Mouse (Mus musculus): ENCODE measurements around the gene Ggct. TPM values are rescaled to one million over a fixed set of nuclear protein-coding genes. Genes with fewer than 3 reads are reported as not detected.

Ggct gene
- polyA plus RNA-seq (2014; fragmentation: Nextera tagmentation; extraction: Ambion mirVana) = 9.9 and 12.7 TPM in 2 replicates

DNA sequence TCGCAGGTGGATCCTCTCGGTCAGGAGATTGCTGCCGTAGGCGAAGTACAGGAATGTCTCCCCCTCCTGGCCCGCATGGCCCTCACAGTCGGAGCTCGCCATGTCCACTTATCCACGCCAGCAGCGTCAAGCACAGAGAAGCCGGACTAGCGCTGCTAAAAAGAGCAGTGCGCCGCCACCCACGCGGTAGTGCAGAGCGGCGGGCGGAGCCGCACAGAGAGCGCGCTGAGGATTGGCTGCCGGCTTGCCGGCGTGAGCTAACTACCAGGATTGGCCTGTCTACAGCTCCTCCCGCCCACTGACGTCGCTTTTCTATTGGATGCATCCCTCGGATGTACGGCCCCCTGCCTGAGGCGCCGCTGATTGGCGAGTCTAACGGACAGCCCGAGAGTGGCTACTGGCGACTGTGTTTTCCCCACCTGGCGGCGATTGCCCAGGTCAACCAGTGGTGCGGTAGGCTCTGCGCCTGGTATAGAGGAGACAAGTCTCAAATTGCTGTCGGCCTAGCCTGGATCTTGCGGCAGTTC is at the start of gene Ggct:
Ggct (minus strand) TSS at position 217 of the 527 bp plus-strand sequence.
- DNase-seq (ENCODE audit: low spot score) (peak; percentile 93), ATAC-seq (replicated peaks; ENCODE audit: low FRiP score, low TSS enrichment, low read depth) (peak; percentile 100)
- Histone ChIP-seq H3K4me3 (ENCODE audit: low read depth, low read length) (peak within 1 kb of the TSS; percentile 43), H3K4me1 (replicated peaks; ENCODE audit: control insufficient read depth, insufficient read depth, low read length) (no peaks in the 10 kb centered on the region; the same call in 1 of the 2 replicates), H3K27ac (ENCODE audit: low read depth) (no peak within 1 kb of the TSS), H3K9ac (ENCODE audit: low read length) (peak within 1 kb of the TSS; percentile 40), H3K27me3 (replicated peaks; ENCODE audit: control insufficient read depth, insufficient read depth, low read length) (no peaks in the 10 kb centered on the region), H3K9me3 (ENCODE audit: control insufficient read depth, low read length) (no peaks in the 10 kb centered on the region), H3K36me3 (ENCODE audit: control insufficient read depth, insufficient read depth, low read length) (no peaks in the 10 kb centered on the region), H3K4me2 (ENCODE audit: low read length) (peak within 1 kb of the TSS; percentile 86)
- WGBS = under 1% methylated on average over 41 of the region's 41 CpGs

GRCm38 (mm10) chr6:55040031-55040430 is 47.3 kb upstream of the Ggct start:
- DNase-seq (ENCODE audit: low spot score) (no peak), ATAC-seq (replicated peaks; ENCODE audit: low FRiP score, low TSS enrichment, low read depth) (no peak)
- no peaks in the 10 kb centered on the region for H3K36me3 ChIP-seq (ENCODE audit: control insufficient read depth, insufficient read depth, low read length)
- H3K27me3 ChIP-seq (replicated peaks; ENCODE audit: control insufficient read depth, insufficient read depth, low read length) = no peaks in the 10 kb centered on the region
- H3K4me2 ChIP-seq (ENCODE audit: low read length) = no peak overlapping the region
- H3K27ac ChIP-seq (ENCODE audit: low read depth) = no peak overlapping the region
- no peak overlapping the region for H3K9ac ChIP-seq (ENCODE audit: low read length)
- H3K4me3 ChIP-seq (ENCODE audit: low read depth, low read length) = no peak overlapping the region
- no peaks in the 10 kb centered on the region for H3K9me3 ChIP-seq (ENCODE audit: control insufficient read depth, low read length)
- peaks cover 5% of the 10 kb centered on the region; the same call in 1 of the 2 replicates for H3K4me1 ChIP-seq (replicated peaks; ENCODE audit: control insufficient read depth, insufficient read depth, low read length)
- WGBS = 68% methylated on average over 1 of the region's 1 CpGs

- 75% methylated on average over 6 of the region's 6 CpGs for WGBS
- H3K4me3 ChIP-seq (ENCODE audit: low read depth, low read length) = 0 out of 2 replicates have a peak overlapping the region, but pooled peaks have one; percentile 99
These were observed 46.7 kb upstream of the Ggct start for GRCm38 (mm10) chr6:55039446-55039783.

DNA sequence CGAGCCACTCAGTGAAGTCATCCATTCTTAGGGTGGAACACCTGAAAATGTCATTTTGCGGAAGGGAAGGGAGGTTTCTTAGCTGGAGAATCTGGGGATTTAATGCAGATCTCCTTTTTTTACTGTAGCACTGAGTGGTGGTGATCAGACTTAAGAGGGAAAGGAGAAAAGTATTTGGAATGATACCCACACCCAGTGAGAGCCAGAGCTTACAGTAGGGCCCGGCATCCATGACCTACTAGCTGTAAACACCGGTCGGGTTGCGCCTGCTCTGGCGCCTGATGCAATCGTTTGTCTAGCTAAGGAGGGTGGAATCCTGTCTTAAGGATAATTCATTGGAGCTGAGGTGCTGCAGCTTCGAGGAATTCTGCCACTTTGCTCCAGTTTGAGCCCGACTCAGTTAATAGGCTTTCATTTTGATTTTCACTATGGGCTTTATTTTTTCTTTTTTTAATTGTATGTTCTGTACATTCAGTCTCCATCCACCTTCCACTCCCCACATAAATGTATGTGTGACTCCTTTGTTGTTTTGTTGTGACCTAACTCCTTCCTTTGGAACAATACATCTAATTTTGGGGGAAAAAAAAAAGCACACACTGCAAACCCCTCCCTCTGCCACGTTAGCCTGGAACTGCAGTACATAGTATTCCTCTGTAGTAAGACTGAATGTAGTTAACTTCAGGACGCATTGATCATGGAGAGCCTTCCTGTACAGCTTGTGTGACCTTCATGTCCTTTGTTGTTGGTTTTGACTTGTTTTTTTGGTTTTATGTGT is 46.1 kb upstream of the Ggct start:
- 1% methylated on average over 12 of the region's 12 CpGs for WGBS

More at GRCm38 (mm10) chr6:55039446-55039783, 46.7 kb upstream of the Ggct start:
- no peak overlapping the region; the same call in 1 of the 2 replicates for H3K9ac ChIP-seq (ENCODE audit: low read length)
- ATAC-seq (replicated peaks; ENCODE audit: low FRiP score, low TSS enrichment, low read depth) = no peak
- no peaks in the 10 kb centered on the region for H3K36me3 ChIP-seq (ENCODE audit: control insufficient read depth, insufficient read depth, low read length)
- no peak for DNase-seq (ENCODE audit: low spot score)
- H3K4me1 ChIP-seq (replicated peaks; ENCODE audit: control insufficient read depth, insufficient read depth, low read length) = peaks cover 5% of the 10 kb centered on the region; the same call in 1 of the 2 replicates
- H3K27me3 ChIP-seq (replicated peaks; ENCODE audit: control insufficient read depth, insufficient read depth, low read length) = no peaks in the 10 kb centered on the region
- H3K27ac ChIP-seq (ENCODE audit: low read depth) = no peak overlapping the region
- no peaks in the 10 kb centered on the region for H3K9me3 ChIP-seq (ENCODE audit: control insufficient read depth, low read length)
- peak overlapping the region; percentile 72 for H3K4me2 ChIP-seq (ENCODE audit: low read length)

DNA sequence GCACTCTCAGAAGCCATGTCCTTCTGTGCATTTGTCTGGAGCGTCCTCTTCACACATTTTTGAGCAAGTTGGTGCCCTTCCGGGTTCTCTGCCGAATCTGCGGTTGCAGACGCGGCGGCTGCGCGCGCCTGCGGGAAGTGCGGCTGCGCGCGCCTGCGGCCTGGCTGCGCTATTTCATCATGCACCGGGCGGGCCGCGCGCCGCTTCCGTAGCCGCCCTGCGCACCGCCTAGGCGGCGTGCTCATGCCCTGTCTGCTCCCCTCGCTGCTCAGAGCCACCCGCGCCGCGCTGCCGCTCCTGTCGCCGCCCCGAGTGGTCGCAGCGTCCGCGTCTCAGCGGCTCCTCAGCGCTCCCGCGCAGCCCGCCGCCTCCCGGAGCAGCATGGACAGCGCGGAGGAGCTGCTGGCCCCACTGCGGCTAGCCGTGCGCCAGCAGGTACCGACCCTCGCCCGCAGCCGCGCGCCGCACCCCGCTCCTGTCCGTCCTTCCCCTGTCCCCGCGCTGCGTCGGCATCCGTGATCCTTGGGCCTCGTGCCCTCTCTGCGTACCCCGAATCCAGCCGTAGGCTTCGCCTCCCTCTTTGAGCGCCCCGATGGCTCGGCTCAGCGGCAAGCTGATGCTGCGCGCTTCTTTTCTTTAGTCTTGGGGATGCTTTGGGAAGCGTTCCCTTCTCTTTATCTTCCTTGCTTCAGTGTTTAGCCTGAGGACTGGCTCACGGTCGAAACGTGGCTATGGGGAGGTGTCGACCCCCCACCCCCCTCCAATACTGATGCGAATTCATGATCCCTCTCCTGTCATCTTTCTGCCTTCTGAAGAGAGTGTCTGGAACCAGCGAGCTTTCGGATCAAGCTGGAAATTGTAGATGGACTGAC is 45.3 kb upstream of the Ggct start, which contains the start of gene Gars:
Gars (plus strand) TSS at position 209 of the 872 bp plus-strand sequence.
- no peaks in the 10 kb centered on the region for H3K27me3 ChIP-seq (replicated peaks; ENCODE audit: control insufficient read depth, insufficient read depth, low read length)
- WGBS = under 1% methylated on average over 85 of the region's 87 CpGs
- H3K9ac ChIP-seq (ENCODE audit: low read length) = peak within 1 kb of the TSS; percentile 89
- H3K27ac ChIP-seq (ENCODE audit: low read depth) = peak within 1 kb of the TSS; percentile 90
- peaks cover 5% of the 10 kb centered on the region; the same call in 1 of the 2 replicates for H3K4me1 ChIP-seq (replicated peaks; ENCODE audit: control insufficient read depth, insufficient read depth, low read length)
- peak within 1 kb of the TSS; percentile 99 for H3K4me3 ChIP-seq (ENCODE audit: low read depth, low read length)
- peak; percentile 90 for ATAC-seq (replicated peaks; ENCODE audit: low FRiP score, low TSS enrichment, low read depth)
- no peaks in the 10 kb centered on the region for H3K36me3 ChIP-seq (ENCODE audit: control insufficient read depth, insufficient read depth, low read length)
- peak; percentile 86 for DNase-seq (ENCODE audit: low spot score)
- H3K9me3 ChIP-seq (ENCODE audit: control insufficient read depth, low read length) = no peaks in the 10 kb centered on the region
- peak within 1 kb of the TSS; percentile 72 for H3K4me2 ChIP-seq (ENCODE audit: low read length)

More for the DNA sequence above, 46.1 kb upstream of the Ggct start:
- DNase-seq (ENCODE audit: low spot score) (no peak), ATAC-seq (replicated peaks; ENCODE audit: low FRiP score, low TSS enrichment, low read depth) (no peak)
- H3K4me1 ChIP-seq (replicated peaks; ENCODE audit: control insufficient read depth, insufficient read depth, low read length) = peaks cover 5% of the 10 kb centered on the region; the same call in 1 of the 2 replicates
- H3K4me2 ChIP-seq (ENCODE audit: low read length) = peak overlapping the region; percentile 72
- no peaks in the 10 kb centered on the region for H3K9me3 ChIP-seq (ENCODE audit: control insufficient read depth, low read length)
- peak overlapping the region; percentile 90; the same call in 1 of the 2 replicates for H3K27ac ChIP-seq (ENCODE audit: low read depth)
- peak overlapping the region; percentile 89 for H3K9ac ChIP-seq (ENCODE audit: low read length)
- H3K27me3 ChIP-seq (replicated peaks; ENCODE audit: control insufficient read depth, insufficient read depth, low read length) = no peaks in the 10 kb centered on the region
- H3K36me3 ChIP-seq (ENCODE audit: control insufficient read depth, insufficient read depth, low read length) = no peaks in the 10 kb centered on the region
- H3K4me3 ChIP-seq (ENCODE audit: low read depth, low read length) = peak overlapping the region; percentile 99

- no peak overlapping the region for H3K27ac ChIP-seq (ENCODE audit: low read depth)
- WGBS = 88% methylated on average over 4 of the region's 4 CpGs
- ATAC-seq (replicated peaks; ENCODE audit: low FRiP score, low TSS enrichment, low read depth) = no peak
- no peaks in the 10 kb centered on the region for H3K36me3 ChIP-seq (ENCODE audit: control insufficient read depth, insufficient read depth, low read length)
- H3K27me3 ChIP-seq (replicated peaks; ENCODE audit: control insufficient read depth, insufficient read depth, low read length) = no peaks in the 10 kb centered on the region
- no peak overlapping the region for H3K4me2 ChIP-seq (ENCODE audit: low read length)
- no peaks in the 10 kb centered on the region for H3K9me3 ChIP-seq (ENCODE audit: control insufficient read depth, low read length)
- H3K4me3 ChIP-seq (ENCODE audit: low read depth, low read length) = no peak overlapping the region
- H3K9ac ChIP-seq (ENCODE audit: low read length) = no peak overlapping the region
- DNase-seq (ENCODE audit: low spot score) = no peak
- H3K4me1 ChIP-seq (replicated peaks; ENCODE audit: control insufficient read depth, insufficient read depth, low read length) = peaks cover 5% of the 10 kb centered on the region; the same call in 1 of the 2 replicates
These were observed 44.0 kb upstream of the Ggct start for GRCm38 (mm10) chr6:55036731-55037130.

DNA sequence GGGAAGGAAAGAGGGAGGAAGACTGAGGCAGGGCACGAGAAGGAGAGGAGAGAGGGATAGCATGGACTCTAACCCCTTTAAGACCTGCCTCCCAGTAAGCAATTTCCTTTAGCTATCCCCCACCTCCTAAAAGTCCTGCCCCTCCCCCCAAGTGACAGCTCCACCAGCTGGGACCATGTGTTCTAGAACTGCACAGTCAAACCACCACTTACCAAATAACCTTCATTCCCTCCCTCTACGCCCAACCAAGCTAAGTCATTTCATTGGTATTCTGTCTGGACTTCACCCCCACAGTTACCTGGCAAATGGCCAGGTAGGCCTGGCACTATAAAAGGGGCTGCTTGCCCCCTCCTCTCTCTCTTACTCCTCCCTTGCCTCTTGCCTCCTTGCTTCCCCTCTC is 34.9 kb upstream of the Ggct start:
- ATAC-seq (replicated peaks; ENCODE audit: low FRiP score, low TSS enrichment, low read depth) (no peak), DNase-seq (ENCODE audit: low spot score) (no peak)
- Histone ChIP-seq H3K9ac (ENCODE audit: low read length) (no peak overlapping the region), H3K9me3 (ENCODE audit: control insufficient read depth, low read length) (no peaks in the 10 kb centered on the region), H3K4me3 (ENCODE audit: low read depth, low read length) (no peak overlapping the region), H3K27ac (ENCODE audit: low read depth) (no peak overlapping the region), H3K36me3 (ENCODE audit: control insufficient read depth, insufficient read depth, low read length) (no peaks in the 10 kb centered on the region), H3K27me3 (replicated peaks; ENCODE audit: control insufficient read depth, insufficient read depth, low read length) (no peaks in the 10 kb centered on the region), H3K4me1 (replicated peaks; ENCODE audit: control insufficient read depth, insufficient read depth, low read length) (no peaks in the 10 kb centered on the region), H3K4me2 (ENCODE audit: low read length) (no peak overlapping the region)
- whole genome bisulfite sequencing = 71% methylated on average over 2 of the region's 2 CpGs

- no peaks in the 10 kb centered on the region for H3K9me3 ChIP-seq (ENCODE audit: control insufficient read depth, low read length)
- 88% methylated on average over 7 of the region's 7 CpGs for WGBS
These were observed 29.1 kb upstream of the Ggct start for GRCm38 (mm10) chr6:55021806-55022205.

More at GRCm38 (mm10) chr6:55021806-55022205, 29.1 kb upstream of the Ggct start:
- DNase-seq (ENCODE audit: low spot score) (no peak), ATAC-seq (replicated peaks; ENCODE audit: low FRiP score, low TSS enrichment, low read depth) (no peak)
- no peaks in the 10 kb centered on the region for H3K4me1 ChIP-seq (replicated peaks; ENCODE audit: control insufficient read depth, insufficient read depth, low read length)
- no peaks in the 10 kb centered on the region for H3K27me3 ChIP-seq (replicated peaks; ENCODE audit: control insufficient read depth, insufficient read depth, low read length)
- no peak overlapping the region for H3K4me2 ChIP-seq (ENCODE audit: low read length)
- H3K4me3 ChIP-seq (ENCODE audit: low read depth, low read length) = no peak overlapping the region
- no peak overlapping the region for H3K27ac ChIP-seq (ENCODE audit: low read depth)
- no peak overlapping the region for H3K9ac ChIP-seq (ENCODE audit: low read length)
- no peaks in the 10 kb centered on the region for H3K36me3 ChIP-seq (ENCODE audit: control insufficient read depth, insufficient read depth, low read length)
